Mouse (Mus musculus) kidney, embryonic 16.5 days (tissue): ENCODE measurements around the gene Pofut2. TPM values are rescaled to one million over a fixed set of nuclear protein-coding genes. Genes with fewer than 3 reads are reported as not detected.

ENCODE experiments used
- ATAC-seq: fragments of 200-750 bp; cut with Nextera tagmentation; 2 replicates; pipeline ENCODE4 v1.8.0; 2017; ENCODE audit warnings: moderate TSS enrichment; ENCODE audit not compliant: low FRiP score, low TSS enrichment
- H3K27ac ChIP-seq: fragments of 300-500 bp; sonication (generic); 2 replicates; pipeline ENCODE4 v1.5.1; 2014; ENCODE audit warnings: low read length
- H3K27me3 ChIP-seq: fragments of 300-500 bp; sonication (generic); 2 replicates; pipeline ENCODE4 v1.6.1; 2014; ENCODE audit warnings: low read length, control low read depth, mixed read lengths; ENCODE audit not compliant: insufficient read depth
- H3K36me3 ChIP-seq: fragments of 300-500 bp; sonication (generic); 2 replicates; pipeline ENCODE4 v1.6.1; 2014; ENCODE audit warnings: low read length, control low read depth, mixed read lengths; ENCODE audit not compliant: insufficient read depth
- H3K4me1 ChIP-seq: fragments of 300-500 bp; sonication (generic); 2 replicates; pipeline ENCODE4 v1.6.1; 2014; ENCODE audit warnings: low read length, control low read depth, mixed read lengths; ENCODE audit not compliant: insufficient read depth
- H3K4me2 ChIP-seq: fragments of 300-500 bp; sonication (generic); replicated peaks from 2 replicates; pipeline ENCODE4 v1.6.1; 2014; ENCODE audit warnings: low read depth, low read length
- H3K4me3 ChIP-seq: fragments of 300-500 bp; sonication (generic); 2 replicates; pipeline ENCODE4 v1.5.1; 2014; ENCODE audit warnings: mild to moderate bottlenecking, low read length
- H3K9ac ChIP-seq: fragments of 300-500 bp; sonication (generic); replicated peaks from 2 replicates; pipeline ENCODE4 v1.6.1; 2014; ENCODE audit warnings: low read length
- H3K9me3 ChIP-seq: fragments of 300-500 bp; sonication (generic); 2 replicates; pipeline ENCODE4 v1.6.1; 2016; ENCODE audit warnings: low read length, control low read depth
- WGBS: fragments of 180-500 bp; shearing (Covaris S2); extraction: QIAGEN DNeasy Blood & Tissue Kit; methylation state at CpG from one replicate; pipeline ENCODE4 v1.1.7; 2014; 5-methylcytosine and 5-hydroxymethylcytosine counted together
- polyA plus RNA-seq: library from polyadenylated mRNA; unstranded; fragments of >200 nt; fragmentation: Nextera tagmentation; extraction: Ambion mirVana; gene quantifications from 2 replicates; pipeline ENCODE4 v1.2.1, GENCODE M21; 2015

The Pofut2 gene
- polyA plus RNA-seq, 1 experiment from 2014 or later = 149 TPM

DNA sequence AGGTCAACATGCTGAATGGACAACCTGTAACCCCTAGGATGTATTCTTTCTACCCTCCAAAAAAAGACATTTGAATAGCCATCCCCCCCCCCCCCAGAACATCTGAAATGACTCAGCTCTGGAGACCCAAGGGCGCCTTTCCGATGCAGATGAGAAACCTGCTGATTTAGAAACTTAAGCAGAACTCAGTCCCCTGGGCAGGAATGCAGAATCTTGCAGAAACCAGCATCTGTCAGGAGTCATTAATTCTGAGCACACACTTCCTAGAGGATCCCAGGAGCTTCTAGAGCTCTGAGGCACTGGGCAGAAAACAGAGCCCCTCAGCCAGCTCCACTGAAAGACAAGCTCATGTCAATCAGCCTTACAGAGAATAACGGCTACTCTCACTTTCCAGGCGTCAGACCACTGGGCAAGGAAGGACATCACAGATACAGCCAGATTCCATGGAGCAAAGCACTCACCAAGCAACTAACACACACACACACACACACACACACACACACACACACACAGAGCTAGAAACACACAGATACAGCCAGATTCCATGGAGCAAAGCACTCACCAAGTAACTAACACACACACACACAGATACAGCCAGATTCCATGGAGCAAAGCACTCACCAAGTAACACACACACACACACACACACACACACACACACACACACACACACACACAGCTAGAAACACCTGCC, 46.0 kb downstream of the Pofut2 start:
- ATAC-seq = peak; percentile 31; the same call in 1 of the 2 replicates
- H3K9ac ChIP-seq = no peak overlapping the region
- H3K9me3 ChIP-seq = no peaks in the 10 kb centered on the region
- 26% methylated on average over 4 of the region's 4 CpGs for WGBS
- H3K36me3 ChIP-seq = no peaks in the 10 kb centered on the region
- H3K27me3 ChIP-seq = no peaks in the 10 kb centered on the region
- 0 out of 2 replicates have a peak overlapping the region, but pooled peaks have one; percentile 24 for H3K27ac ChIP-seq
- H3K4me1 ChIP-seq = peaks cover 10% of the 10 kb centered on the region; the same call in 1 of the 2 replicates
- H3K4me3 ChIP-seq = no peak overlapping the region
- no peak overlapping the region for H3K4me2 ChIP-seq

DNA sequence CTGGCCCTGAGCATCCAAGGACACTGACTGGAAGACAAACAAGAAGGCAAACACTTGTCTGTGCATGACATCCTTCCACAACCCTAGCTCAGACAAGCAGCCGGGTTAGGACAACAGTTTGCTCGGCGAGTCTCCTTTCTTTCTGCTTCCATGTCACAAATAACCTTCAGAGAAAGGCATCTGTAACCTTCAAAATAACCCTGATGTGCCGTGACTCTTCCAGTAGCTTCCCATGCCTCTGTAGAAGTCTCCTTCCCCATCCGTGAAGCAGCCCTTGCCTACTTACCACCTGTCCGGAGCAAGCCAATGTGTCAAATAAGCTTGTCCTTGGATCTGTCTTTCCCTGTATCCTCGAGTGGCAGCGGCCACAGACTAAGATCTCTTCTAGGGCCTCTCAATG, 46.7 kb downstream of the Pofut2 start:
- H3K4me1 ChIP-seq = peaks cover 10% of the 10 kb centered on the region; the same call in 1 of the 2 replicates
- 0 out of 2 replicates have a peak, but pooled peaks have one; percentile 31 for ATAC-seq
- no peaks in the 10 kb centered on the region for H3K9me3 ChIP-seq
- H3K4me2 ChIP-seq = no peak overlapping the region
- no peaks in the 10 kb centered on the region for H3K36me3 ChIP-seq
- WGBS = 84% methylated on average over 8 of the region's 8 CpGs
- H3K4me3 ChIP-seq = no peak overlapping the region
- H3K27ac ChIP-seq = no peak overlapping the region
- no peaks in the 10 kb centered on the region for H3K27me3 ChIP-seq
- H3K9ac ChIP-seq = no peak overlapping the region

DNA sequence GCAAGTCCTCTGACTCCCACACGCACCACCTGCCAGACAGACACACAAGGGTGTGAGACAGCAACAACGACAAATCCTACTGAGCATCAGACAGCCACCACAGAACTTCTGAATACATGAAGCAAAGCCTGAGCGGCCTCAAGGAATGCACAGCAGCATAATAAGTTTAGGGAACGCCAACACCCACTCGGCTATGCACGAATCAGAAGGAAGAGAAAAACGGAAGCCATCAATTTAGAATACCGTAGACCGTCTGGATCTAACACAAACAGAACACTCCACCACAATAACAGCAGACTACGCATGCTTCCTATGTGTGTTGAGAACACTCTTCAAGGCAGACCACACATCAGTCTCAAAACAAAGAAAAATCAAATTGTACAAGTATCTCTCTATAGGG, 50.0 kb downstream of the Pofut2 start:
- ATAC-seq = 0 out of 2 replicates have a peak, but pooled peaks have one; percentile 19

DNA sequence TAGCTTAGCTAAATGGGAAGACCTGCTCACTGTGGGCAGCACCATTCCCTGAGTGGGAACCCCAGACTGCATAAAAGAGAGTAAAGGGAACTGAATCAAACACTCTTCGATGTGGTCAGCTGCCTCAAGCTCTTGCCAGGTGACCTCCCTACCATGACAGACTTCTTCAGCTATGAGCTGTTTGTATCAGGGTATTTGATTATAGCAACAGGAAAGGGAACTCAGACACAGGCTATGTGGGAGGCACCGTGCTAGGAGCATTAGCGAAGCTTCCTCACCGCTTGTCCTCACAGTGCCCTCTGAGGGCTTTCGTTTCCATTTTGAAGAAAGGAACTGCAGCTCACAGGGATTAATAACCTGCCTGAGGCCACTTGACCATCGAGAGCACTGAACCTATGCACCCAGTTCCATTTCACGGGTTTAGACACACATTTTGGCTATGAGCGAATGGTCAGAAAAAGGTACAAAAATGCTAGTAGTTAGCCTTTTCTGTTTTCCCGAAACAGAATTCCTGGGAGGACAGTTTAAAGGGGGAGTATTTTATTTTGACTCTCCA, 55.8 kb downstream of the Pofut2 start:
- no peak overlapping the region for H3K4me2 ChIP-seq
- H3K4me1 ChIP-seq = 0 out of 2 replicates have a peak, but pooled peaks cover 3% of the 10 kb centered on the region
- H3K27me3 ChIP-seq = no peaks in the 10 kb centered on the region
- ATAC-seq = no peak
- no peak overlapping the region for H3K9ac ChIP-seq
- no peaks in the 10 kb centered on the region for H3K36me3 ChIP-seq
- H3K9me3 ChIP-seq = no peaks in the 10 kb centered on the region
- WGBS = 42% methylated on average over 9 of the region's 9 CpGs
- H3K4me3 ChIP-seq = no peak overlapping the region
- no peak overlapping the region for H3K27ac ChIP-seq

More for the DNA sequence above, 50.0 kb downstream of the Pofut2 start:
- Histone ChIP-seq H3K27ac (no peak overlapping the region), H3K4me2 (0 out of 2 replicates have a peak overlapping the region, but pooled peaks have one; percentile 2), H3K36me3 (no peaks in the 10 kb centered on the region), H3K9ac (0 out of 2 replicates have a peak overlapping the region, but pooled peaks have one; percentile 23), H3K4me1 (peaks cover 10% of the 10 kb centered on the region; the same call in 1 of the 2 replicates), H3K27me3 (no peaks in the 10 kb centered on the region), H3K9me3 (no peaks in the 10 kb centered on the region), H3K4me3 (no peak overlapping the region)
- WGBS = 41% methylated on average over 10 of the region's 10 CpGs

DNA sequence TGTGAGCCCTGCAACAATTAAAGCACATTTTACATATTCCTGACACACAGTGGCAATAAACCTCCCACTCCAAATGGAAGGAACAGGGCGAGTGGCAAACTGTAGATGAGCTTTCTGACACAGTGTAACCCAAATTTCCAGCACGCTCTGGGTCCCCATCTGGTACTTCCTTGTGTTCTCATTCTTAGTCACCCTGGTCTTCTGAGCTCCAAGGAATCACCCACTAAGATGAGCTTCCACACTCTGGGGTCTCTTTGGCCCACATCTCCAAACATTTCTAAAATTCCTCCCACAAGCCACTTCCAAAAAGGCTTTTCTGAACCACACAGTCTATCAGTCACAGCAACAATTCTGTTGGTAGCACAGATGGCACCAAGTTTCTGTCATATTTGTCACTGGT, 56.7 kb downstream of the Pofut2 start:
- H3K27me3 ChIP-seq = no peaks in the 10 kb centered on the region
- ATAC-seq = no peak
- H3K27ac ChIP-seq = no peak overlapping the region
- WGBS = 78% methylated on average over 2 of the region's 2 CpGs
- no peak overlapping the region for H3K9ac ChIP-seq
- no peaks in the 10 kb centered on the region for H3K36me3 ChIP-seq
- H3K4me2 ChIP-seq = no peak overlapping the region
- H3K4me1 ChIP-seq = 0 out of 2 replicates have a peak, but pooled peaks cover 3% of the 10 kb centered on the region
- H3K4me3 ChIP-seq = no peak overlapping the region
- H3K9me3 ChIP-seq = no peaks in the 10 kb centered on the region

Other genes with a start within 250 kb of the Pofut2 start
- gene Slc19a1, start 227.0 kb upstream of the Pofut2 start, polyA plus RNA-seq = 58.4 and 60.3 TPM in 2 replicates
- 255 and 257 TPM in 2 replicates for gene Col18a1, start 92.7 kb upstream of the Pofut2 start, polyA plus RNA-seq
- gene Adarb1, start 159.1 kb downstream of the Pofut2 start, polyA plus RNA-seq = 7.9 and 8.7 TPM in 2 replicates